10 mouse cellular contexts compared by ENCODE assay signal in genomic region chr5:35737231-35737901, GRCm38 (mm10). TPM values are rescaled to one million over a fixed set of nuclear protein-coding genes. Genes with fewer than 3 reads are reported as not detected.
DNase-seq lines count a peak whose midpoint lies in the region; ATAC-seq lines count a peak whose summit lies in the region.
"Had no signal": no experiment of that assay in that cellular context is flagged by ENCODE, and none has a peak within 500 bp of the region (broad histone marks: within the 10 kb centered on the region; RNA-seq: fewer than 3 reads in every experiment).

No protein-coding gene starts in this region.

- 46% methylated on average over 20 of the region's 20 CpGs for WGBS in intestine, embryonic 15.5 days

- no peaks in the 10 kb centered on the region for H3K27me3 ChIP-seq in intestine, embryonic 15.5 days (replicated peaks)

- peak; percentile 75 for DNase-seq in left cerebral cortex, postnatal 4 days
- no peak for DNase-seq in left cerebral cortex, postnatal 36 days (ENCODE audit: low spot score in 2 of 2)
- DNase-seq in gastrocnemius, postnatal 14 days: peak; percentile 59
- peak; percentile 79 for DNase-seq in lung, postnatal 10 days
- DNase-seq in layer of hippocampus, adult 8-10 months (ENCODE audit: low spot score in 2 of 2): no peak
- no peak for DNase-seq in right cerebral cortex, postnatal 10 days (ENCODE audit: low spot score in 2 of 2)
- no peak for DNase-seq in frontal cortex, postnatal 36 days (ENCODE audit: low spot score in 2 of 2)

- H3K9me3 ChIP-seq in intestine, embryonic 15.5 days: no peaks in the 10 kb centered on the region
- H3K9me3 ChIP-seq: hindbrain, embryonic 15.5 days; midbrain, embryonic 13.5 days had no signal

- ATAC-seq in intestine, embryonic 15.5 days: peak; percentile 75
- ATAC-seq: midbrain, embryonic 13.5 days had no signal

- H3K4me2 ChIP-seq in intestine, embryonic 15.5 days (replicated peaks): peak overlapping the region; percentile 53
- H3K4me2 ChIP-seq: hindbrain, embryonic 15.5 days; midbrain, embryonic 13.5 days had no signal

- H3K27ac ChIP-seq in intestine, embryonic 15.5 days: peak overlapping the region; percentile 75
- H3K27ac ChIP-seq: hindbrain, embryonic 15.5 days; midbrain, embryonic 13.5 days had no signal

- H3K4me1 ChIP-seq in intestine, embryonic 15.5 days (replicated peaks): peaks cover 35% of the 10 kb centered on the region
- H3K4me1 ChIP-seq: hindbrain, embryonic 15.5 days; midbrain, embryonic 13.5 days had no signal

- H3K36me3 ChIP-seq in intestine, embryonic 15.5 days: no peaks in the 10 kb centered on the region
- H3K36me3 ChIP-seq: hindbrain, embryonic 15.5 days; midbrain, embryonic 13.5 days had no signal

- intact Hi-C loops in left cerebral cortex, postnatal 4 days (cut with DNase I): no loop called here
- intact Hi-C loops in left cerebral cortex, postnatal 36 days (cut with DNase I): no loop called here
- intact Hi-C loops in gastrocnemius, postnatal 14 days (cut with DNase I; ENCODE audit: low total_unique reads): no loop called here

- H3K4me3 ChIP-seq in intestine, embryonic 15.5 days (replicated peaks): peak overlapping the region; percentile 0; the same call in 1 of the 2 replicates
- H3K4me3 ChIP-seq: hindbrain, embryonic 15.5 days; midbrain, embryonic 13.5 days had no signal

- no peak overlapping the region for H3K9ac ChIP-seq in intestine, embryonic 15.5 days
- H3K9ac ChIP-seq: hindbrain, embryonic 15.5 days; midbrain, embryonic 13.5 days had no signal

RNA-seq across cellular contexts. Expression of gene Sh3tc1, which starts 2.4 kb away (rescaled TPM):
- 1 to 10 TPM; 2.2 to 2.3 TPM for total RNA-seq in left cerebral cortex, postnatal 4 days (2021)
- 1 to 10 TPM; 3.0 to 3.3 TPM for total RNA-seq in left cerebral cortex, postnatal 36 days (2021)
- total RNA-seq in gastrocnemius, postnatal 14 days (2021): 1 to 10 TPM; 3.9 to 4.4 TPM
- 16.0 and 17.8 TPM in 2 replicates for polyA plus RNA-seq in intestine, embryonic 15.5 days (2015; fragmentation: Nextera tagmentation; extraction: Ambion mirVana)
- total RNA-seq in layer of hippocampus, adult 8-10 months (2022): 1 to 10 TPM; 1.9 to 3.8 (median 3.1) TPM

RNA-seq across cellular contexts. Expression of gene Ablim2, which starts 20.3 kb away (rescaled TPM):
- total RNA-seq in left cerebral cortex, postnatal 4 days (2021): 10 to 100 TPM; 48.5 to 53.3 TPM
- total RNA-seq in left cerebral cortex, postnatal 36 days (2021): 100 to 1,000 TPM; 150 to 220 TPM
- total RNA-seq in gastrocnemius, postnatal 14 days (2021): 10 to 100 TPM; 36.0 to 41.7 TPM
- 3.7 and 4.1 TPM in 2 replicates for polyA plus RNA-seq in intestine, embryonic 15.5 days (2015; fragmentation: Nextera tagmentation; extraction: Ambion mirVana)
- 100 to 1,000 TPM; 114 to 158 (median 135) TPM for total RNA-seq in layer of hippocampus, adult 8-10 months (2022)

RNA-seq across cellular contexts. Expression of gene Htra3, which starts 57.8 kb away (rescaled TPM):
- 10 to 100 TPM; 14.9 to 17.1 TPM for total RNA-seq in left cerebral cortex, postnatal 4 days (2021)
- 1 to 10 TPM; 7.7 to 9.6 TPM for total RNA-seq in left cerebral cortex, postnatal 36 days (2021)
- total RNA-seq in gastrocnemius, postnatal 14 days (2021): 10 to 100 TPM; 49.9 to 54.6 TPM
- polyA plus RNA-seq in intestine, embryonic 15.5 days (2015; fragmentation: Nextera tagmentation; extraction: Ambion mirVana): 47.2 and 48.2 TPM in 2 replicates
- total RNA-seq in layer of hippocampus, adult 8-10 months (2022): 10 to 100 TPM in 1 of 4 experiments, 1 to 10 TPM in 3; 4.8 to 11.1 (median 8.9) TPM

Comparison
In these comparisons a context has a peak if more than half of its experiments do, and no peak if none do; other contexts are left out.
1. DNase-seq: peak in left cerebral cortex, postnatal 4 days (single experiment), gastrocnemius, postnatal 14 days (single experiment) and lung, postnatal 10 days (single experiment); none in left cerebral cortex, postnatal 36 days (0 of 2), layer of hippocampus, adult 8-10 months (0 of 2), right cerebral cortex, postnatal 10 days (0 of 2) and frontal cortex, postnatal 36 days (0 of 2).